Mouse (Mus musculus) activated CD4-positive, CD25-positive, alpha-beta regulatory T cell, adult 4 months (primary cell): Measurements from ENCODE around the gene Grn. TPM values are rescaled to one million over a fixed set of nuclear protein-coding genes. Genes with fewer than 3 reads are reported as not detected.
"Not testable (repeated sequence)": the region's sequence is repeated elsewhere in the genome, so short reads cannot be mapped to it uniquely, and the experiment has no call there.

Experiments used
- ATAC-seq: one replicate; pipeline ENCODE4 v1.8.0; 2017
- polyA plus RNA-seq, 2 experiments: library from polyadenylated mRNA; unstranded; fragments of 100-300 nt; shearing (Covaris generic); gene quantifications; one replicate each; pipeline ENCODE4 v1.2.1; 2017

Grn gene
- polyA plus RNA-seq: 10 to 100 TPM; 23.7 to 30.3 TPM

GRCm38 (mm10) chr11:102430121-102431017, at the start of gene Grn:
Gene Grn (plus strand): TSS chr11:102430315.
- ATAC-seq: peak; percentile 71

DNA sequence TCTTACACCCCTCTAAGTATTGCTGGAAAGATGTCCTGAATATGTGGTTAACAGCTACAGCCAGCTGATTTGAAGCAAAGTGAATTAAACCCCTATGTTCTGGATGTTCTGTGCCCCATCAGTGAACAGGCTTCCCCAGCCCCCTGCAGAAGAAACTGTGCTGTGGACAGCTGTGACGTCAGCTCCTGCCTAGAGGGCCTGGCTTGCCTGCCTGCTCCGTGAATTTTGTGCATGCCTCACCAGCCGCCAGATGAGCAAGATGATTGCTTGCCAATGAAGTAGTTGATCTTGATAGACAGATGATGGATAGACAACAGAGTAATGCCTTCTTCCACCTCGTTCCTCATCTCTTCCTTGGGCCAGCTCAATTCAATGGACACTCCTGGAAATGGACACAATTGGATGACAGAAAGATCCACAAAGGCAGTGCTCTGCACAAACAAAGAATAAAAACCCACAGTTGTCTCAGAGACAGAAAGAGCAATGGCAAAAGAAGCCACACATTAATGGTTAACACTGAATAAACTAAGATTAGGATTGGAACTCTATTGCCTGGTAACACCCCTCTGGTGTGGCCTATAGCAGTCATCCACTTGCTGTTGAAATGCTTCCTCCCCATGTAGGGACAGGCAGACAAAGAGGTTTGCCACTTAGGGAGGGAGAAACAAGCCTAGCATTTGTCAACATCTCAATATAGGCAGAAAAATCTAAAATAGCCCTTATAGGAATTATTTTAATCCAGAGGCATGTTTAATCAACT, 48.6 kb upstream of the Grn start:
- no peak for ATAC-seq

DNA sequence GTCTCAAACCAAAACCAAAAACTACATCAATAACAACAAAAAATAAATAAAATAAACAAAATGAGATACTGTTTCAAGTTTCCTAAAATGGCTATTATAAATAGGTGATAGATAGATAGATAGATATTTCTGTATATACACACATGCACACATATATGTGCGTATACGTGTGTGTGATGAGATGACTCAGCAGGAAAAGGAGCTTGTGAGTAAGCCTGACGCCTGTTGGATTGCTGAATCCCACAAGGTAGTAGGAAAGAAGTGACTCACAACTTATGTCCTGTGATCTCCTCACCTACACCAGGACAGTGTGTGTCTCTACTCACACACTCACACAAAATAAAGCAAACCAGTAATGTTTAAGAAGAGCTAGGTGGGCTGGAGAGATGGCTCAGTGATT, 47.3 kb upstream of the Grn start:
- ATAC-seq: no peak

GRCm38 (mm10) chr11:102383365-102384136, 46.6 kb upstream of the Grn start:
- no peak for ATAC-seq

- no peak for ATAC-seq
These were observed 45.7 kb upstream of the Grn start for GRCm38 (mm10) chr11:102384418-102384817.

GRCm38 (mm10) chr11:102385075-102385474, 45.0 kb upstream of the Grn start:
- no peak for ATAC-seq

DNA sequence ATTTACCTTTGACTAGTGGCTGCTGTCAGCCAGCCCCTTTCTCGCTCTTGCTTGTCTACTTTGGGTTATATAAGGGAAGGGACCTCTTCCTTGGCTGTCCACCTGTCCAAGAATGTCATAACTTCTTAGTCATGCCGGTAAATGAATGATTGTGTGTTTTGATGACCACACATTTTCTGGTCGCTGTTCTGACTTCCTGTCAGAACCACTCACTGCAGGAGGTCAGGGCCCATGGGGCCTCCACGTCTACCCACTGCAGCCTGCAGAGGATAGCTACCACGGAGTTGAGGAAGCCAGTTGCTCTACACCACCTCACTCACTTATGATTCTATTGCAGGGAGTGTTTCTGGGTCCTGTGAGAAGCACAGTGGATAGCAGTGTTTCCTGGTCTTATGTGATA, 44.0 kb upstream of the Grn start:
- ATAC-seq: no peak

GRCm38 (mm10) chr11:102389436-102389835, 40.7 kb upstream of the Grn start:
- ATAC-seq: not testable (repeated sequence)

DNA sequence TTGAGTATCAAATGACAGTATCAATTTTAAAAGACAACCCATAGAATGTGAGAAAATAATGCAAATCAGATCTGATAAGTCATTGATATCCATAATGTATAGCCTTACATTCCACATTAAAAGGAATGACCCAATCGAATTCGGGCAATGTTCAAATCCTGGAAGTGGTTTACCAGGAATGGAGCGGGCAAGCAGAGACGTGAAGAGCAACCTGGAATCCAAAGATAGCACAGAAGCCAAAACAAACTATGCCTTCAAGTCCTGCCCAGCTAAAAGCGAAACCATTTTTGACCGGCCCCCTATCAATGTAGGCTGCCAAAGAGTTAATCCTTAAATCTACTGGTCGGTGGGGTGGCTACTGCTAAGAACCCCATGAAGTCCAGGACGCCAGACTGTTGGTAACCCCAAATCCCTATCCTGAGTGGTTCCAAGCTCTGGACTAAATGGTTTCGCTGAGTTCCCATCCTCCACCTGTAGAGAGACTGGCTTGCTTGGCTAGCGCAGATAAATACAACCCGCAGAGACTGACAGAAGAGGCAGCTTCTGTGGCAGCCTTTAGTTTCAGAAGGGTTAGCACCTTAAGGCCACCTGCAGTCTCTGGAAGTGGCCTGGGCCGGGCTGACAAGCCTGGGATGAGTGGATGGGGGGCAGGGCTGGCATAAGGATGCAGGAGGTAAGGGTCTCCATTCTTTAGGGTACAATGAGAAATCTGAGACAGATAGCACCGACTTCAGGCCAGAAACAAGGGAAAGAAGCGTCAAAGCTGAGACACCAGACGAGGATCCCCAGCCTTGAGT, 37.5 kb upstream of the Grn start:
- no peak for ATAC-seq

DNA sequence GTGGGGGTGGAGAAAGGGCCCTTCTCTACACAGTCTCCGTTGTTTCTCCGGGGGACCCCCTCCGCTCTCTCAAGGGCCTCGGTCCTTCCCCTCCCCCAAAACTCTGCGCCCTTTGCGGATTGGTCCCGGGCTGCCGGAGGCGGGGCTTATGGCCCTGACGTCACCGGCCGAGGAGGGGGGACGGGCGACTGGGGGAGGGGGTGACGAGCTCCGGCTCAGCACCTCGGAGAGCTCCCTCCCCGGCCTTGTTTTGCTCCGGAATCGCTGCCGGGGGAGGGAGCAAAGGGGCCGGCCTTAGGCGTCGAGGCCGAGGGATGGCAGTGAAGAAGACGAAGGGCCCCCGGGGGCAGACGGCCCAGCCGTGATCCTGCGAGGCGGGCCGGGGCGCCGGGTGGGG, 36.9 kb upstream of the Grn start, which contains the start of gene Rundc3a:
TSS of gene Rundc3a (plus strand) at position 166 of the 397 bp plus-strand sequence.
- peak; percentile 32 for ATAC-seq

GRCm38 (mm10) chr11:102393719-102394420, 36.2 kb upstream of the Grn start:
- no peak for ATAC-seq

DNA sequence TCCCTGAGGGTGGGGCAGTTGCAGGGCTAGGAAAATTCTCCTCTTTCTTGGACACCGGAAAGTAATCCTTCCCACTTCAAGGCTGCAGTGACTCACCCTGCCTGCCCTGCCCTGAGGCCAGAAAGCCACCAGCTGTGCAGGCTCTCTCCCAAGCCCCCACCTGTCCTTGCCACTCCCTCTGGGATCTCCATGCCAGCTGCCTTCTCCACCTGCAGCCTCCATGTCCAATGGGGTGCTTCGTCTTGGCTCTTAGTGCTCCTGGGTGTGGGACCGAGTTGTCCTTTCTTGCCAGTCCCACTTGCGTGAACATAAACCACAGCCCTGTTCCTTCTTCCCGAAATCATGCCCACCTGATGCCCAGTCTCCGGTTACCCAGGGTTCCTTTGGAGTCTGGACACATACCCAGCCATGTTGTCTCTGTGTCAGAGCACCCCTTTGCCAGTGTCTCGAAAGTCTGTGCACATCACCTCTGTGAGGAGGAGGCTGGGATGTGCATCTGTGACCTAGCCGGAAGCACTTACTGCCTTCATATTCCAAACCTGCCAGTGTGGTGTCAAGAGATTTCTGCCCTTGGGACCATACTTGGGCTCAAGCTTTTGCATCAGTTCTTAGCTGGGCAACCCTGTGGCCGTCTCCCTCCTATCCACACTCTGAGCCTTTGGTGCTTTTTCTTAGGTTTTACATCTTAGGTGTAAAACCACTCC, 35.5 kb upstream of the Grn start:
- ATAC-seq: no peak

GRCm38 (mm10) chr11:102395250-102395649, 34.9 kb upstream of the Grn start:
- ATAC-seq: no peak

DNA sequence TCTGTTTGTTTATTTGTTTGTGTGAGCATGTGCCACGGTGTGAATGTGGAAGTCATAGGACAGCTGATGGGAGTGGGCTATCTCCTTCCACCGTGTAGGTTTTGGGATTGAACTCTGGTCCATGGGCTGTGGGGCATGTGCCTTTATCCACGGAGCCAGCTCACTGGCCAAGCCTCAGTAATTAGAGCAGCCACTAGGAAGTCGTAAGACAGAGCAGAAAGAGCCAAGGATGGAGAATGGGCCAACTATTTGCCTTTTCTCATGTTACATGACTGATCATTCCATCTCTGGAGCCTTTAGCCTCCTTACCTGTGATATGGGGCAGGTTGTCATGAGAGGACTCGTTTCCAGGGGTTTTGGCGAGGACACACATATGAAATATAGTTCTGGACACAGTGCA, 33.9 kb upstream of the Grn start:
- ATAC-seq: no peak

- no peak for ATAC-seq
These were observed 33.4 kb upstream of the Grn start for GRCm38 (mm10) chr11:102396671-102397141.

DNA sequence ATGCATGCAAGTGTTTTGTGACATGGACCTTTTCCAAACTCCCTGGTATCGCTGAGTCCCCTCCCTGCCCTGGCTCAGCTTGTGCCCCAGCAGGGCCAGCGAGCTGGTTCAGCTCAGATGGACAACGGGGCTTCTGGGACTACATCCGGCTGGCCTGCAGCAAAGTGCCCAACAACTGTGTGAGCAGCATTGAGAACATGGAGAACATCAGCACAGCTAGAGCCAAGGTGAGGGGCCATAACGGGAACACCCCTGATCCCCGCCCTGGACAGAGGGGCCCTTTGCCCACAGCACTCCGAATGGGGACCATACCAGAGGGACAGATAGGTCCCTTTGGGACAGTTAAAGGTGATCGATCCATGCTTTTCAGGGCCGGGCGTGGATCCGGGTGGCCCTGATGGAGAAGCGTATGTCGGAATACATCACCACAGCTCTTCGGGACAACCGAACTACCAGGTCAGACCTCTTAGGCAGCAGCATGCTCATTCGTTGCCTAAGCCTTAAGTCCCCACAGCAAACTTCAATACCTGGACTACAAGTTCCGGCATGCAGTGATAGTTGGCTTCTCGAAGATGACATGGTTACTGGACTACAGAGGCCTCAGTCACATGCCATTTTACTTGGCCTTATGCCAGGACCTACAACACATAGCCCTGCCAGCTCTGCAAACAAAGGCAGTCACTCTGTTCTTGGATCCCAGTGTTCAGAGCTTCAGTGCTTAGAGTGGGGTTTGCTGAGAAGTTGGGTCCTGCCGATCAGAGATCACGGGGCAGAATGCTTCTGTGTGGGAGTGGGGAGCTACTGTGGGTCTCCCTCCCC, 31.9 kb upstream of the Grn start:
- no peak for ATAC-seq

GRCm38 (mm10) chr11:102399107-102399506, 31.0 kb upstream of the Grn start:
- no peak for ATAC-seq

DNA sequence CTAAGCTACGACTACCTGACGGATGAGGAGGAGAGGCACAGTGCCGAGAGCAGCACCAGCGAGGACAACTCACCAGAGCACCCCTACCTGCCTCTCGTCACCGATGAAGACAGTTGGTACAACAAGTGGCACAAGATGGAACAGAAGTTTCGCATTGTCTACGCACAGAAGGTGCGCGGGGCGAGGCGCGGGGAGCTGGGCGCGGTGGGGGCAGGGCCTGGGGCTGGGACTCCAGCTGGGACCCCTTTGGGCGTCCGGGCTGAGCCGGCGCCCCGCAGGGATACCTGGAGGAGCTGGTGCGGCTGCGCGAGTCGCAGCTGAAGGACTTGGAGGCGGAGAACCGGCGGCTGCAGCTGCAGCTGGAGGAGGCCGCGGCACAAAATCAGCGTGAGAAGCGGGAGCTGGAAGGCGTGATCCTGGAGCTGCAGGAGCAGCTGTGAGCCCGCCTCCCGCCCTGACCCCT, 30.5 kb upstream of the Grn start:
- ATAC-seq: no peak

GRCm38 (mm10) chr11:102400513-102401084, 29.5 kb upstream of the Grn start:
- ATAC-seq: no peak
